Mouse (Mus musculus): ENCODE measurements around the gene Cnppd1. TPM values are rescaled to one million over a fixed set of nuclear protein-coding genes. Genes with fewer than 3 reads are reported as not detected.
A peak's percentile ranks its signal among the peaks of the same experiment; 100 is the strongest.

The Cnppd1 gene
- 39.0 and 41.4 TPM in 2 replicates for polyA plus RNA-seq (2012; rRNA removed)

GRCm38 (mm10) chr1:75142301-75143261 is at the start of gene Cnppd1, which contains the start of gene Retreg2:
TSS of gene Cnppd1 (minus strand) at chr1:75142711.
TSS of gene Retreg2 (plus strand) at chr1:75142778.
- Histone ChIP-seq H3K27me3 (ENCODE audit: control insufficient read depth, insufficient read depth, low read length) (no peaks in the 10 kb centered on the region), H3K27ac (ENCODE audit: insufficient read depth, low read length) (peak within 1 kb of the TSS; percentile 93)
- peak; percentile 53; the same call in 1 of the 2 replicates for TF ChIP-seq CTCF (IDR thresholded peaks at IDR 0.05; ENCODE audit: borderline replicate concordance, insufficient read depth, low read depth, low read length)
- TF ChIP-seq POLR2A (IDR thresholded peaks at IDR 0.05; ENCODE audit: borderline replicate concordance, insufficient read depth, low read length), result peak; percentile 91

GRCm38 (mm10) chr1:75191622-75192402 is 49.3 kb upstream of the Cnppd1 start, which contains the start of the genes Ankzf1 and Atg9a:
TSS of gene Ankzf1 (plus strand) at chr1:75192151.
TSS of gene Atg9a (minus strand) at chr1:75192196.
- H3K27ac ChIP-seq (ENCODE audit: insufficient read depth, low read length), result peak within 1 kb of the TSS; percentile 74
- 2% methylated on average over 56 of the region's 56 CpGs for WGBS
- H3K27me3 ChIP-seq (ENCODE audit: control insufficient read depth, insufficient read depth, low read length), result no peaks in the 10 kb centered on the region
- peaks cover 5% of the 10 kb centered on the region for H3K4me1 ChIP-seq (ENCODE audit: control insufficient read depth, insufficient read depth, low read length)
- peak; percentile 95 to 99 for DNase-seq
- TF ChIP-seq POLR2A (IDR thresholded peaks at IDR 0.05; ENCODE audit: borderline replicate concordance, insufficient read depth, low read length), result peak; percentile 88
- TF ChIP-seq CTCF (IDR thresholded peaks at IDR 0.05; ENCODE audit: borderline replicate concordance, insufficient read depth, low read depth, low read length), result no peak
- peak within 1 kb of the TSS; percentile 82 for H3K4me3 ChIP-seq (replicated peaks; ENCODE audit: insufficient read depth, low read depth, low read length)

More at GRCm38 (mm10) chr1:75142301-75143261, at the start of gene Cnppd1, which contains the start of gene Retreg2:
- peak within 1 kb of the TSS; percentile 80 for H3K4me3 ChIP-seq (replicated peaks; ENCODE audit: insufficient read depth, low read depth, low read length)
- peak; percentile 97 for DNase-seq
- peaks cover 16% of the 10 kb centered on the region for H3K4me1 ChIP-seq (ENCODE audit: control insufficient read depth, insufficient read depth, low read length)
- under 1% methylated on average over 90 of the region's 91 CpGs for WGBS

GRCm38 (mm10) chr1:75191258-75191621 is 48.7 kb upstream of the Cnppd1 start:
- H3K27me3 ChIP-seq (ENCODE audit: control insufficient read depth, insufficient read depth, low read length), result no peaks in the 10 kb centered on the region
- 18% methylated on average over 5 of the region's 5 CpGs for WGBS
- peak overlapping the region; percentile 82 for H3K4me3 ChIP-seq (replicated peaks; ENCODE audit: insufficient read depth, low read depth, low read length)
- no peak for DNase-seq
- peak overlapping the region; percentile 74 for H3K27ac ChIP-seq (ENCODE audit: insufficient read depth, low read length)
- H3K4me1 ChIP-seq (ENCODE audit: control insufficient read depth, insufficient read depth, low read length), result peaks cover 5% of the 10 kb centered on the region
- TF ChIP-seq CTCF (IDR thresholded peaks at IDR 0.05; ENCODE audit: borderline replicate concordance, insufficient read depth, low read depth, low read length) (no peak), POLR2A (IDR thresholded peaks at IDR 0.05; ENCODE audit: borderline replicate concordance, insufficient read depth, low read length) (no peak)

- Histone ChIP-seq H3K27me3 (ENCODE audit: control insufficient read depth, insufficient read depth, low read length) (no peaks in the 10 kb centered on the region), H3K4me1 (ENCODE audit: control insufficient read depth, insufficient read depth, low read length) (peaks cover 11% of the 10 kb centered on the region), H3K27ac (ENCODE audit: insufficient read depth, low read length) (no peak overlapping the region), H3K4me3 (replicated peaks; ENCODE audit: insufficient read depth, low read depth, low read length) (peak overlapping the region; percentile 82)
- DNase-seq, result no peak
- WGBS, result 27% methylated on average over 2 of the region's 2 CpGs
- no peak for TF ChIP-seq CTCF (IDR thresholded peaks at IDR 0.05; ENCODE audit: borderline replicate concordance, insufficient read depth, low read depth, low read length)
- TF ChIP-seq POLR2A (IDR thresholded peaks at IDR 0.05; ENCODE audit: borderline replicate concordance, insufficient read depth, low read length), result no peak
Measured at GRCm38 (mm10) chr1:75190577-75190976, 48.1 kb upstream of the Cnppd1 start.

- TF ChIP-seq CTCF (IDR thresholded peaks at IDR 0.05; ENCODE audit: borderline replicate concordance, insufficient read depth, low read depth, low read length) (no peak), POLR2A (IDR thresholded peaks at IDR 0.05; ENCODE audit: borderline replicate concordance, insufficient read depth, low read length) (no peak)
- H3K27me3 ChIP-seq (ENCODE audit: control insufficient read depth, insufficient read depth, low read length), result no peaks in the 10 kb centered on the region
- DNase-seq, result no peak
- no peak overlapping the region for H3K4me3 ChIP-seq (replicated peaks; ENCODE audit: insufficient read depth, low read depth, low read length)
- WGBS, result 83% methylated on average over 2 of the region's 2 CpGs
- H3K27ac ChIP-seq (ENCODE audit: insufficient read depth, low read length), result no peak overlapping the region
- peaks cover 20% of the 10 kb centered on the region for H3K4me1 ChIP-seq (ENCODE audit: control insufficient read depth, insufficient read depth, low read length)
Measured at GRCm38 (mm10) chr1:75187914-75188483, 45.5 kb upstream of the Cnppd1 start.

GRCm38 (mm10) chr1:75187126-75187525 is 44.6 kb upstream of the Cnppd1 start:
- TF ChIP-seq POLR2A (IDR thresholded peaks at IDR 0.05; ENCODE audit: borderline replicate concordance, insufficient read depth, low read length), result no peak
- TF ChIP-seq CTCF (IDR thresholded peaks at IDR 0.05; ENCODE audit: borderline replicate concordance, insufficient read depth, low read depth, low read length), result no peak
- Histone ChIP-seq H3K27ac (ENCODE audit: insufficient read depth, low read length) (no peak overlapping the region), H3K27me3 (ENCODE audit: control insufficient read depth, insufficient read depth, low read length) (no peaks in the 10 kb centered on the region), H3K4me1 (ENCODE audit: control insufficient read depth, insufficient read depth, low read length) (peaks cover 20% of the 10 kb centered on the region), H3K4me3 (replicated peaks; ENCODE audit: insufficient read depth, low read depth, low read length) (no peak overlapping the region)
- no peak for DNase-seq

- peaks cover 20% of the 10 kb centered on the region for H3K4me1 ChIP-seq (ENCODE audit: control insufficient read depth, insufficient read depth, low read length)
- no peak overlapping the region for H3K4me3 ChIP-seq (replicated peaks; ENCODE audit: insufficient read depth, low read depth, low read length)
- peak; percentile 49 to 55 for DNase-seq
- H3K27me3 ChIP-seq (ENCODE audit: control insufficient read depth, insufficient read depth, low read length), result no peaks in the 10 kb centered on the region
- H3K27ac ChIP-seq (ENCODE audit: insufficient read depth, low read length), result no peak overlapping the region
- TF ChIP-seq CTCF (IDR thresholded peaks at IDR 0.05; ENCODE audit: borderline replicate concordance, insufficient read depth, low read depth, low read length) (no peak), POLR2A (IDR thresholded peaks at IDR 0.05; ENCODE audit: borderline replicate concordance, insufficient read depth, low read length) (no peak)
- WGBS, result 47% methylated on average over 11 of the region's 11 CpGs
Measured at GRCm38 (mm10) chr1:75185495-75185894, 43.0 kb upstream of the Cnppd1 start.
